Mouse (Mus musculus): ENCODE results near the gene Hoxb8. TPM values are rescaled to one million over a fixed set of nuclear protein-coding genes. Genes with fewer than 3 reads are reported as not detected.

Hoxb8 gene
- polyA plus RNA-seq, 1 experiment from 2014 or later, result not detected

DNA sequence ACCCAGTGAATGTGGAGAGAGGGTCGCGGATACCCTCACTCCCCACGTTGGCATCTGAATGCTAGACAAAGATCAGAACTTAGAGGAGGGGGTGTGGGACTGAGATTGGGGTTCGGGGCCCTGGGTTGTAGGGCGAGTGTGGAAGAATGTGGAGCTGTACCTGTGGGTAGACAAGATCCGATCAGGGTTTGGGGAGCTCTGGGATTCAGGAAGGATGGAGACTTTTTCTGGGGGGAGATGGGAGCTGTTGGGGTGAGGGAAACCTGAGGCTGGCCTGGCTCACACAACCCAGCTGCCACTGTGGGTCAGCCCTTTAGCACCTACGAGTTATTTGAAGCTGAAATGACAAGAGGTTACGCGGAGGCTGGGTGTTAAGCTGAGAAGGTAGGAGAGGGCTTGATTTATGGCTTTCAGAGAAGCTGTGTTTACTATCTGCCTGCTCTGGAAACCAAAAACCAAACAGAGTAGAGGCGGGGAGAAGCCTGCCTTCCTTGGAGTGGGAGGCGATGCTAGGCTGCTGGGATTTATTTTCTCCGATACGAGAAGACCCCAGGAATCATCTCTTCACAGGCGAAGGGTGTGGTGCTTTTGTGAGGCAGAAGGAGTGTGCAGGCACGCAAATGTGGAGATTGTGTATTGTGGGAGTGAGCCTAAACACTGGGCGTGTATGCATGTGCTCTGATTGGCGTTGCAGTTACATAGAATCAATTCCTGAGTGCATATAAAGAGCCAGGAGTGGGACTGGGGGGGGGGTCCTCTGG is 51.7 kb downstream of the Hoxb8 start:
- Histone ChIP-seq H3K4me3 (peak overlapping the region; percentile 40), H3K4me2 (peak overlapping the region; percentile 62), H3K27ac (ENCODE audit: poor library complexity, severe bottlenecking) (0 out of 2 replicates have a peak overlapping the region, but pooled peaks have one; percentile 14), H3K4me1 (replicated peaks) (0 out of 2 replicates have a peak, but pooled peaks cover 6% of the 10 kb centered on the region), H3K36me3 (no peaks in the 10 kb centered on the region), H3K9me3 (replicated peaks) (no peaks in the 10 kb centered on the region), H3K27me3 (replicated peaks) (peaks cover 100% of the 10 kb centered on the region), H3K9ac (peak overlapping the region; percentile 57)
- no peak for ATAC-seq (ENCODE audit: insufficient number of reproducible peaks, low FRiP score)
- 11% methylated on average over 17 of the region's 17 CpGs for WGBS

DNA sequence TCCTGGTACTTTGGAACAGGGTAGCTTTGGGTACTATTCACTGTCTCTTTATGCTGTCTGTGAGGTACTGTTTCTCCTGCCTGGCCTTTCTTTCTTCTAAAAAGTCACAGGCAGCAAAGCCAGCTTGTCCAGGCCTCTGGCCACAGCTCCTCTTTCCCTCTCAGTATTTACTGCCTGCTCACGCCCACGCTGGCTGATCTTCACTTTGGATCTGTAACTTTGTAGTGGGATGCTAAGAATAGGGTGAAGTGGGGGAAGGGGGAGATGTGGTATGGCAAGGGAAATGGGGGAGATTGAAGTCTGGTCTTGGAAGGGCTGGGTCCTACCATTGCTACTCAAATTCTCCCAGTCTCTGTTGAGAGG is 52.3 kb downstream of the Hoxb8 start:
- WGBS, result 16% methylated on average over 2 of the region's 2 CpGs
- Histone ChIP-seq H3K36me3 (no peaks in the 10 kb centered on the region), H3K4me3 (no peak overlapping the region), H3K4me2 (0 out of 2 replicates have a peak overlapping the region, but pooled peaks have one; percentile 8), H3K27ac (ENCODE audit: poor library complexity, severe bottlenecking) (no peak overlapping the region), H3K9ac (no peak overlapping the region), H3K4me1 (replicated peaks) (0 out of 2 replicates have a peak, but pooled peaks cover 6% of the 10 kb centered on the region), H3K9me3 (replicated peaks) (no peaks in the 10 kb centered on the region), H3K27me3 (replicated peaks) (peaks cover 100% of the 10 kb centered on the region)
- ATAC-seq (ENCODE audit: insufficient number of reproducible peaks, low FRiP score), result no peak

MicroRNA genes within 50 kb of the gene (microRNA counts, 519-probe panel; counts per million panel counts)
- microRNA mmu-miR-10a (not detected), microRNA mmu-miR-196a (not detected)

Small RNA genes lying within 50 kb of the gene (microRNA-seq; reads per million reads assigned to microRNA genes)
- gene Mir10a, result 1,920 reads per million, percentile 83 among the genes with 10 or more reads in this experiment
- gene Mir196a-1, result not detected

Other genes with a start within 250 kb of the Hoxb8 start
- 76.0 and 78.9 TPM in 2 replicates for gene Snf8, start 247.0 kb upstream of the Hoxb8 start, polyA plus RNA-seq (2016; fragmentation: Nextera tagmentation; extraction: Ambion mirVana)
- gene Ube2z, start 216.5 kb upstream of the Hoxb8 start, polyA plus RNA-seq (2016; fragmentation: Nextera tagmentation; extraction: Ambion mirVana), result 42.5 and 43.5 TPM in 2 replicates
- gene Atp5g1, start 206.2 kb upstream of the Hoxb8 start, polyA plus RNA-seq (2016; fragmentation: Nextera tagmentation; extraction: Ambion mirVana), result 1,401 and 1,405 TPM in 2 replicates
- not detected in 2 replicates for gene Calcoco2, start 169.9 kb upstream of the Hoxb8 start, polyA plus RNA-seq (2016; fragmentation: Nextera tagmentation; extraction: Ambion mirVana)
- gene Ttll6, start 148.1 kb upstream of the Hoxb8 start, polyA plus RNA-seq (2016; fragmentation: Nextera tagmentation; extraction: Ambion mirVana), result not detected in 2 replicates
- not detected in 2 replicates for gene Hoxb13, start 87.6 kb upstream of the Hoxb8 start, polyA plus RNA-seq (2016; fragmentation: Nextera tagmentation; extraction: Ambion mirVana)
- 0.06 TPM in 1 of 2 replicates, not detected in the other for gene Hoxb9, start 10.4 kb upstream of the Hoxb8 start, polyA plus RNA-seq (2016; fragmentation: Nextera tagmentation; extraction: Ambion mirVana)
- 0.14 and 0.22 TPM in 2 replicates for gene Hoxb7, start 4.7 kb downstream of the Hoxb8 start, polyA plus RNA-seq (2016; fragmentation: Nextera tagmentation; extraction: Ambion mirVana)
- gene Hoxb6, start 10.6 kb downstream of the Hoxb8 start, polyA plus RNA-seq (2016; fragmentation: Nextera tagmentation; extraction: Ambion mirVana), result 0.62 TPM in 1 of 2 replicates, not detected in the other
- 0.14 and 1.9 TPM in 2 replicates for gene Hoxb5, start 21.4 kb downstream of the Hoxb8 start, polyA plus RNA-seq (2016; fragmentation: Nextera tagmentation; extraction: Ambion mirVana)
- gene Hoxb4, start 36.4 kb downstream of the Hoxb8 start, polyA plus RNA-seq (2016; fragmentation: Nextera tagmentation; extraction: Ambion mirVana), result 0.19 and 0.32 TPM in 2 replicates
- gene Hoxb3, start 41.4 kb downstream of the Hoxb8 start, polyA plus RNA-seq (2016; fragmentation: Nextera tagmentation; extraction: Ambion mirVana), result 0.45 and 0.86 TPM in 2 replicates
- 4.0 TPM in 2 replicates for gene Hoxb2, start 68.6 kb downstream of the Hoxb8 start, polyA plus RNA-seq (2016; fragmentation: Nextera tagmentation; extraction: Ambion mirVana)
- not detected in 2 replicates for gene Hoxb1, start 83.8 kb downstream of the Hoxb8 start, polyA plus RNA-seq (2016; fragmentation: Nextera tagmentation; extraction: Ambion mirVana)
- 0.50 and 0.60 TPM in 2 replicates for gene Skap1, start 182.7 kb downstream of the Hoxb8 start, polyA plus RNA-seq (2016; fragmentation: Nextera tagmentation; extraction: Ambion mirVana)

Data from heart, embryonic 12.5 days (tissue).